Mouse (Mus musculus) bone marrow macrophage, adult 2 months (primary cell): ENCODE measurements around the gene Cdhr2.

Source experiments
- CTCF ChIP-seq: IDR thresholded peaks from 2 replicates; pipeline ENCODE4 v1.5.1; 2012; ENCODE audit warnings: low read depth, mild to moderate bottlenecking, low read length, moderate library complexity
- POLR2A ChIP-seq: IDR thresholded peaks from 2 replicates; pipeline ENCODE4 v1.6.1; 2012; ENCODE audit warnings: mild to moderate bottlenecking, low read depth, low read length, borderline replicate concordance

DNA sequence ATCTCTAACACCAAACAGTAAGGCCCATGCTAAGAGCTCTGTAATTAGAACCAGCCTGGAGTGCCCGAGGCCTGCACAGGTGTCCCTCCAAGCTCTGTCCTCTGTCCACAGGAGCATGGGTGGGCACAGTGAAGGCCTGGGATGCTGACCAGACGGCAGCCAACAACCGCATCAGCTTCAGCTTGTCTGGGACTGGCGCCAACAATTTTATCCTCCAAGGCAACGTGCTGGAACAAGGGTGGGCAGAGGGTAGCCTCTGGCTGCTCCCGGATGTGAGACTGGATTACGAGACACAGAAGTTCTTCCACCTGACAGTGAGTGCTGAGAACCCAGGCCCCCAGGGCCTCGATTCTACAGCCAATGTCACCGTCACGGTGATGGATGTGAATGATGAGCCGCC lies 24.9 kb downstream of the Cdhr2 start:
- TF ChIP-seq CTCF (no peak), POLR2A (no peak)
